Mouse (Mus musculus) CH12.LX (cell line): Measurements from ENCODE around the gene Supt3.

ENCODE experiments used
- CTCF ChIP-seq, 2 experiments: IDR thresholded peaks in 1 of 2; conservative IDR thresholded peaks in 1 of 2; 2 replicates each; pipeline ENCODE4 v1.5.1; 2011 to 2012; ENCODE audit warnings: low read depth in 2 of 2, low read length in 2 of 2, improper control_type of control experiment in 1 of 2, inconsistent platforms in 1 of 2, mild to moderate bottlenecking in 1 of 2, moderate library complexity in 1 of 2
- USF1 ChIP-seq: IDR thresholded peaks from 2 replicates; pipeline ENCODE4 v1.6.1; 2014; ENCODE audit warnings: low read depth, mild to moderate bottlenecking, inconsistent platforms, low read length, improper control_type of control experiment
- ZC3H11A ChIP-seq: IDR thresholded peaks from 2 replicates; pipeline ENCODE4 v1.6.1; 2012; ENCODE audit warnings: low read depth, mild to moderate bottlenecking, inconsistent platforms, low read length, improper control_type of control experiment

- TF ChIP-seq CTCF (conservative IDR thresholded peaks at IDR 0.05 in 1 of 2, IDR thresholded peaks at IDR 0.05 in 1 of 2; ENCODE audit: low read depth in 2 of 2, low read length in 2 of 2) (no peak), ZC3H11A (no peak), USF1 (no peak)
Measured at GRCm38 (mm10) chr17:44733544-44734310, 43.2 kb upstream of the Supt3 start.
